Mouse (Mus musculus) heart, postnatal 4 days (tissue): ENCODE data around the gene Rpl19. TPM values are rescaled to one million over a fixed set of nuclear protein-coding genes. Genes with fewer than 3 reads are reported as not detected.

Source experiments
- DNase-seq: peaks from one replicate; pipeline ENCODE4 v3.0.0; 2021
- total RNA-seq, 2 experiments: library from RNA; stranded (reverse); gene quantifications; 2 replicates each; pipeline ENCODE4 v1.2.3; 2021

Gene Rpl19
- 100 to 1,000 TPM; 795 to 849 TPM for total RNA-seq

DNA sequence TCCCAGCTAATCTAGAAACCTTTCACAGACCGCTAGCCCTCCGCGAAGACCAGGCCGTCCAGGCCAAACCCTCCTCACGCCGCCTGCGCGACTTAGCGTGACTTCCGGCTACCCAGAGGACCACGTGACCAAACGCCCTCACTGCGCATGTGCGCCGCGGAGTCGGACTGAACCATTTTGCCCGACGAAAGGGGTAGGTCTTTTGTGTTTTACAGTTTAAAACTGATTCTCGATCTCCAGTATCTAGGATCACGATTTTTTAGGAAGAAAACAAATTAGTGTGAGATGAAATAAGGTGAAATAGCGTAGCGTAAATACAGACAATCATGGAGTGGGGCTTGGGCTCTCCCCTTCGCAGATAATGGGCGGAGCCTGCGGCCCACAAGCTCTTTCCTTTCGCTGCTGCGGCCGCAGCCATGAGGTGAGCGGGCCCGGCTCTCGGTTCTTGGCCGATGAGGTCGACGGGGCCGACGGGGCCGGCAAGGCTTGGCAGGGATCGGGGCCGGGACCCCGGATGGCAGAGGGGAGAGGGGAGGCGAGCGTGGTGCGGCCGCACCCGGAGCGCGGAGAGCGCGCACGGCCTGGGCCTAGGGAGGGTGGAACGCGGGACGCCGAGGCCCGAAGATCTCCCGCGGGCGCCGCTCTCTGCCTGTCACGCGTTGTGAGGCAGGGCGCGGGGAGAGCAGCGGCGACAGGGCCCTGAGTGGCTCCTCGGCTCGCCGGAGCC lies at the start of gene Rpl19:
Gene Rpl19 (plus strand): TSS at position 141 of the 727 bp plus-strand sequence.
- DNase-seq = peak; percentile 95

DNA sequence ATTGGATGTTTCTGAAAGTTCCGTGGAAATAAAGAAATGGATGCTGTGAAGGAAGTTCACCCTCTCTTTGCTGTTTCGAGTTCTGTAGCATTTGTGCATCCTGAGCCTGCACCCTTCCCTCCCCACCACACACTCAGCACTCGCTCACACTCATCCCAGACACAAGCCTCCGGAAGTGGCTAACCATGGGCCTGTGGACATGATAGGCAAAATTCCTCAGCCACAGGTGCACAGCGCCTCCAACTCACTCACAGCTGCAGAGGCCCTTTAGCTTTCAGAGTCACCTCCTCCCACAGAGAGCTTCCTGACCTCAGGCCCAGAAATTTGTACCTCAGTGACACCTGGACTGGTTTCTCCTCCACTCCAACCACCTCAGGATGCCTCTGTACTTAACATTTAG lies 48.7 kb upstream of the Rpl19 start:
- no peak for DNase-seq

DNA sequence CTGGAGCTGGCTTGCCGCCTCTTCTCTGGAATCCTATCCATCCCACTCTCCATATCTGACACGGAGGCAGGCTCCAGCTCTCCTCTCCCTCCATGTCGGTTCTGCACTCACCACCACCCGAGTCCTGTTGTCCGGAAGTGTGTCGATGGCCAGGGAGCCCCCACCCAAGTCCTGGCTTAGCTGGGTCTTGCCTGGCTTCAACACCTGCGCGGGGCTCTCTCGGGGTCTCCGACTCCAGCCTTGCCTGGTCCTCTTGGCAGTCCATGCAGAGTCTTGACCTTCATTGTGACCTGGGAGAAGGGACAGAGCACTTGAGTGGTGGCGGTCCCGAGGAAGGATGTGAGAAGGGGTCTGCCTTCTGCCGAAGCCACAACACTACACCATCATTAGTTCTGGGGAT lies 48.1 kb upstream of the Rpl19 start:
- DNase-seq = no peak

DNA sequence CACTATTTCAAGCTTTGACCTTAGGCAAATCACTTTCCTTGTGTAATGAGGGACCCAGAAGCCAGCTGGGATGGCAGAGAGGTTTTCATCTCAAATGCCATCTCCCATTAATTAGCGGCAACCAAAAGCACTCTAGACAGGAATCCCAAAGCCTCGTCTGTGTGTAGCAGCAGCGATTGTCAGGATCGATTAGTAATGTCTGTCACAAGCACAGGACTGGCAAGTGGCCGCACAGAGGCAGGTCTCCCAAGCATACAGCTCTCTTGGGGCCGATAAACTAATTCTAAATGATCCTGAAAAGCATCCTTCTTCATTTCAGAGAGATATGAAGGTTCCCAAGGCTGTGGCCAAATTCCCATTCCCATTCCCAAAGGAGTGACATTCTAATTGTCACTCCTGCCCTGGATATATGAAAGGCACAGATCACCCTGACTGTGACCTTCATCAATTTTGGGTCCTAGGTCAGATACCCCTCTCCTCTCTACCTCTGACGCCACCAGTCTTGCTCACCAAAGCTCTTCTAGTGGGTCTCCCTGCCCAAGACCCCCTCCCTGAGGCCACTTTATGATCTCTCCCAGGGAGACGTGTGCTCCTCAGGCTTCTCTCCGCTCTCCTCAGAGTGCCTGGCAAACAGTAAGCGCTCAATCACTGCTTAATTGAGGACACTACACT lies 46.5 kb upstream of the Rpl19 start:
- DNase-seq = no peak

DNA sequence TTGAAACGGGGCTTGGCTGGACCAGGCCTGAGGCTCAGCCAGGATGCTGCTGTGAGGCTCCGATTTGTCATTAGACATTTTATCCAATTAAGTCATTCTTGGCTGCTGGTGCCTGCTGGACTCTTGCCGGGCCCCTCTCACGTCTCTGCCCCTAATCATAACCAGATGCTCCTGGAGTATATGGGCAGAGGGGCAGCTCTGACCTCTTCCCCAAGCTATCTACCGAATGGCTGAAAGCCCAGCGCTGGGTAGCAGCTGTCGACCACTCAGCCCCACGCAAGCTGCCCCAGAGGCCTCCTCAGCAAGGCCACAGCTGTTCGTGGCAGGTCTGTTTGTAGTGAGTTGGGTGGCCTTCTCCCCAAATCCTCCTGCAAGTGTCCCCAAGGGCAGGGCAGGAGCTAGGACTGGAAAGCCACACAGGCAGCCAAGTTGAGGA lies 46.0 kb upstream of the Rpl19 start:
- DNase-seq = peak; percentile 78

DNA sequence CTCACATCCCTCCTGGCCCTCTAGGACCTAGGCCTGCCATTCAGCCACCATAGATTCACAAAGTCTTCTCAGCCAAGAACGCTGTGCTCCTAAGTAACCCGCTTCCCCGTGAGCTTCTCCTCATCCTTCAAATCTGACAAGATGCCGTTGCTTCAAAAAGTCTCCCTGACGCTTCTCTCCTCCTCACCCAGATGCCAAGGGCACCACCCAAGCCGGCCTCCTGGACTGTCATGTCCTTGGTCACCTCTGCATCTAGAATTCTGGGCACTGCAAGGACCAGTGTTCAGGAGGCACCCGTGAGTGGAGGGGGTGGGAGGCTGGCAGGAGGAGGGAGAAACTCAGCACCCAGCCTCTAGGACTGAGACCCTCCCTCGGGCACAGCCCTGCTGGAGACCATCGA lies 43.8 kb upstream of the Rpl19 start:
- DNase-seq = no peak

DNA sequence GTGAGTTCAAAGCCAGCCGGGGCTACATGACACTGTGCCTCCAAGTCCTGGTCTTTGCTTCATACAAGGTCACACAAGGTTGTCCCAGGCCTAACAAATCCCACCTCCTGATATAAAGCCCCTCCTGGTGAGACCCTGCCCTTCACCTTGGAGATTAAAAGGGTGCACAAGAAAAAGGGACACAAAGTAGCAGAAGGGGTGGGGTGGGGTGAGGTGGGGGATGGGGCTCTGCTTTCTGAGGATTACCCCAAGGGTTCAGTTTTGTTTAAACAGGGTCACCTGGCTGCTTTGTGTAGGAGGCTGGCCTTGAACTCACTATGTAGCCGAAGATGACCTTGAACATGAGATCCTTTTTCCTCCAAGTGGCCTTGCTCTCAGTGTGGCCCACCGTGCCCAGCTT lies 43.0 kb upstream of the Rpl19 start:
- DNase-seq = no peak

DNA sequence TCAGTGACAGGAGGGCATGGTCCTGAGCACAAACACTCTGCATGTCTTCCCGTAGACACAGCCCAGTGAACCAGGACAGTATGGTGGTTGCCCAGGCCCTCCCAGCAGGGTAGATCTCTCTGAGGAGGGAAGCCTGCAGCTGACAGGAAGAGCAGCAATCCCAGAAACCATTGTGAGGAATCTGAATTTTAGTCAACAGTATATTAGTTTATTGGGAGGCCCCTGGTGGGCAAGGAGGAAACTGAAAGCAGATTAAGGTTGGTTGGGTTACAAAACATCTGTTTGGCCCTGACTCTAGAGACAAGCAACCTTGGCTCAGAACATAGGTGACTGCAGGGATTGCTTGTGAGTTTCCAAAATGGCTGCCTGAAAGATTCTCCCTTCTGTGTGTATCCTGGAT lies 42.5 kb upstream of the Rpl19 start:
- no peak for DNase-seq

DNA sequence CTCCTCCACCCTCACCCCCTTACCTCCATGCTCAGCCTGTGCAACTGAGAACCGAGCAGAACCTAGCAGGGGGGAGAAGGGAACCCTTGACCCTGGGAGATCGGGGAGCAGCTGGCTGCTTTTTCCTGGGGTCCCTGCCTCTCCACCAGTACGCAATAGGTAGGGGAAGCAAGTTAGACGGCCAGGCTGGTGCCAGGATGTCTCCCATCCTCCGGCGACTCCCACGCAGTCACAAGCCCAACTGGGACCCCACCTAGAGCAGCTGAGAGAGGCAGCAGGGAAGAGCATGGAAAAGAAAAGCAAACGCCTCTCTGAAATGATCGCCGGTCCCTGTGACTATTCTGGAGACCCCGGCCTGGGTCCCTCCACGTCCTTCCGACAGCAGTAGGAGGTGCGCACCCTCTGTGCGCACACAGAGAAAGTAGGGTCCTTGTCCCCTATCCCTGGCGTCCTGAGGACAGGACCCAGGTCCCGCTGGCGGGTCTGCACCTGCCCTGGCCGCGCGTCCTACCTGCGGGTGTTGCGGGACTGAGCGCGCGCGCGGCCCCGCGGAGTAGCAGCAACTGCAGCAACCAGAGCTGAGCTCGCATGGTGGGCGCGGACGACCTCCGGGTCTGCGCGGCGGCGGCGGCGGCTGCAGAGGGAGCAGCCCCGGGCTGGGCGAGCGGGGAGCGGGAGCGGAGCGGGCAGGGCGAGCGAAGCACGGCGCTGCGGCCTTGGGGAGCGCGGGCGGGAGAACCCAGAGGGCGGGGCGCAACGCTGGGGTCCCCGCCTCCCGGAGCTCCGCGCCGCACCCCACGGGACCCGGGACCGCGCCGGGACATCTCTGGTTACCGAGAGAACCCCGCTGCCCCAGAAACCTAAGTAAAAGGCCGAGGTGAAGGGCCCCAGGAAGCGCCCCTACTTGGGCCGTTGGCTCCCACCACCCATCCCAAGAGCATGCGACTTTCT lies 40.5 kb upstream of the Rpl19 start, which contains the start of gene Plxdc1:
Gene Plxdc1 (minus strand): TSS at position 718 of the 951 bp plus-strand sequence.
- DNase-seq = peak; percentile 51

DNA sequence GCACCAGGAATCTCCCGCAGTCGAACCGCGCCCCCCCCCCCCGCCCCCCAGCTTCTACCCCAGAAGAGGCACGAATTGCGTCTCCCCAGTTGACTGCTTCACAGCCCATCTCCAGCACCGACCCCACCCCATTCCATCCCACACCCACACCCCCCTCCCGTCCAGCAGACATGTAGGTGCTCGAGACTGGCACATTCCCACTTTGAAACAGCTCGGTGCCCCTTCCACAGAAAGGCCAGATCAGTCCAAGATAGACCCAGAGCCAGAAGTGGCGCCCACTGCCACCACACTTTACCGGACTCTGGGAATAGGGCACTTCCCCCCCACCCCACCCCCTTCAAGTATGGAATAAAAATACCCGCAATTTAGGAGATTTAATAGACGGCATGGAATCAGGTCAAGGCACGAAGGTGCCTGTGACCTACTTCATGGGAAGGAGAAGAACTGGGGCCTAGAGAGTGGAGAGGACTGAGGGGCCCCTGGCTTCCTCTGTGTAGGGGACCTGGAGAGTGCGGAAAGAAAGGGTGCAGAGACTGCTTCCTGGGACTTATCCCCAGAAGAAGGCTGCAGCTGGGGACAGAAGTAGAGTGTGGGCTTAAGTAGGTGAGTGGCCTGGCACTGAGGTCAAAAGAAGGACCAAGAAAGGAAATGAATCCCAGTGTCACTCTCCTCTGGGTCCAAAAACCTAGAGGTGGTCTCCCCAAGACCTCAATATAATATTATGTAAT lies 39.6 kb upstream of the Rpl19 start:
- DNase-seq = no peak

DNA sequence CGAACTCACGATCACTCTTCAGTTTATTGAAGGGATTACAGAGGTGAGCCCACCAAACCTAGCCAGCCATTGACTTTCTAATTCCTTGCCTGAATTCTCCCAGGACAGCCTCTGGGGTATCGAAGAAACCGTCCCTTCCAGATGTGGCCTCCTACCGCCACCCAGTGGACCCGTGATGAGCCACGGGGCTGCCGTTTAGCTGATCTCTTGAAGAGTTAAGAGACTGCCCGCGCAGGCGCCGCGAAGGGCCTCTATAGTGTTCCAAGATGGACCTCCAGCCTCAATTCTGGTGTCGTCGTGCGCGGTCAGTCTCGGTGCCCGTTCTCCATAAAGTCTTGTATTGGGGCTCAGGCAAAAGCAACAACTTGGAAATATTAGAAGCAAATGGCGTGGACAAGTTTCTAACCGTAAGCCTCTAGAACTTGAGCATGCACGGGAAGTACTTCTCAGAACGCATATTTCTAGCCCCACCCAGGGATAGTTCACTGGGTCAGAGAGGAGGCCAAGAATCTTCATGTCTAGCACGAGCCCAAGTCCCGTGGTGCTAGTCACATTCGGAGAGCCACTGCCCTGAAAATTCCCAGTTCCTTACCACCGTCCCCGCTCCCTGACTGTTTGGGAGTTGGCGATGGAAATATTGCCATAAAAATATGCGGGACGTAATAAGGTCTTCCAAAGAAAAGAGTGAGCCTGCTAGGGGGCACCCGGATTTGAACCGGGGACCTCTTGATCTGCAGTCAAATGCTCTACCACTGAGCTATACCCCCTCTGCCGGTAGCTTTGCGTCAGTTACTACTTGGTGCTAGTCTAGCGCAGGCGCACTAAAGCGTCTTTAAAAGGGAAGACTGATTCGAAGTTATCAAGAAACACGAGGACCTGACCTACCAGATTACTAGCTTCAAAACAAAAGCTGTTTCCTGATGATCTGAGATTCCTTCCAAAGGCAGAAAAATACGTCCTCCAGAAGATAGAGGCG lies 38.7 kb upstream of the Rpl19 start:
- peak; percentile 95 for DNase-seq

DNA sequence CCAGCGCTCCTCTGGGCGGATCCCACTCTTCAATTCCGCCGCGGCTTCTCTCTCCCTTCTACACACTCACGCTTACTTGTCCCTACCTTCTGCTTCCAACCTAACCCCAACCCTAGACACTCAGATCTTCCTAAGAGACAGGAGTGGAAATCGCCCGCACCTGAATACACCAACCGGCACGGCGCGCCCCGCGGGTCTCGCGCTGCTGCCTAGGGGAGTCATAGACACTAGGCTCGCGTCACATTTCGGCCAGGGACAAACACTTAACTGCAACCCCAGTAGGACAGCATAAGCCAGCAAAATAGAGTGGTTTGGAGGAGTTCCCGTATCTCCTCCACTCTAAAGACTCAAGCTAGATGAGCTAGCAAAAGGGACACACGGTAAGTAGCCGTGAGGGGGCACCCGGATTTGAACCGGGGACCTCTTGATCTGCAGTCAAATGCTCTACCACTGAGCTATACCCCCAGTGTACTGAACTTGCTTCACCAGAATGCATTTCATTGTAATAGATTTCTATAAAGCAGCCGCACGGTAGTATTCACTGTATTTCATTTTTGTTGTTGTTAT lies 37.9 kb upstream of the Rpl19 start:
- DNase-seq = peak; percentile 89

DNA sequence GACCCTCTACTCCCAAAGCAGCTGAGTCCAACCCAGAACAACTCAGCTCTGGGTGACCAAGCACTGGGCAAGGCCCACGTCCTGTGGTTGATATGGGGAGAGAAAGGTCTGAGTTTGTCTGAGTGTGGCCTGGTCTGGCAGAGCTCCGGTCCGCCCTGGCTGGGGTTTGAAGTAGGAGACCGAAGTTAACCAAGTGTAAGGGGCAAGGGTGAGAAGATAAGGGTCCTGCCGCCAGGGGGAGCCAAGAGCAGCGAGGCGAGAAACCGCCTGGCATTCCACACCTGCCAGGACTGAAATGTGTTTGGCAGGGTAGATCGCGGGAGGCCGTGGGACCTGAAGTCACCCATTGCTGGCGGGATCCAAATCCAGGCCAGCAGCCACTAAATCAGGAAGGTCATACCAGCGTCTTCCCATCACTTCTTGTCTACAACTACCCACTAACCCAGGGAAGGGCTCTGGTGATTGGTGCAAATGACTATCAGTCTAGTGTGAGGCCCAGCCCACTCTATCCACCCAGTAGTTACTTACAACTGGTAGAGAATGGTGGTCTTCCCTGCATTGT lies 31.9 kb upstream of the Rpl19 start:
- DNase-seq = peak; percentile 87

DNA sequence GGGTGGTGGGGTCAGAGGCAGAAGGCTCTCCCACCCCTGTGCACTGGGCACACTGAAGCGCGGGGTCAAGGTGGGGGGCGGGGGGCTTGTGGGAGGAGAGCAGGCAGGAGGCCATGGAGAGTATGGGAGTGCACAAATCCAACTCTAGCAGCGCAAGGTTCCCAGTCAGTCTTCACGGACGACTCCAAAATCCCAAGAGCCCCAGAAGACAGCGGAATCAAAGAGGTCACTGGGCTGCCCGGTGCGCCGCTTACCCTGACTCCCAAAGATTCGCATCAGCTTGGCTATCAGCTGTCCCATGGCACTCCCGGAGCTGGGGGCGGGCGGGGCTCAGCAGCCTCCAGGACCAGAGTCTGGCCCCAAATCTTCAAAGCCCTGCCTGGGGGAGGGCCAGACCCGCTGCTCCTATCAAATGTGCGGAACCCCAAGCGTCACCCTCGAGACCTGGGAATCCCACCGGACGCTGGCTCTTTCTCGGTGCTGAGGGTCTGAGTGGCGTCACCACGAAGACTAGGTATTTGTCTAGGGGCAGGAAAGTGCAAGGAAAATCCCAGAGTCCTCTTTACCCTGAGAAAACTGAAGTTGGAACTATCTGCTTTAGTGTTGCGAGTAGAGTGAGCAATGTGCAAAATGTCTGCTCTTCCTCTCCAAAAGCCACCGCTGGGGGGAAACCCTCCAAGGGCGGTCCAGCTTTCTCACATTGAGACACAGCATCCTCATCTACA lies 30.8 kb upstream of the Rpl19 start, which contains the start of gene Arl5c:
Gene Arl5c (minus strand): TSS at position 618 of the 725 bp plus-strand sequence.
- DNase-seq = peak; percentile 58

DNA sequence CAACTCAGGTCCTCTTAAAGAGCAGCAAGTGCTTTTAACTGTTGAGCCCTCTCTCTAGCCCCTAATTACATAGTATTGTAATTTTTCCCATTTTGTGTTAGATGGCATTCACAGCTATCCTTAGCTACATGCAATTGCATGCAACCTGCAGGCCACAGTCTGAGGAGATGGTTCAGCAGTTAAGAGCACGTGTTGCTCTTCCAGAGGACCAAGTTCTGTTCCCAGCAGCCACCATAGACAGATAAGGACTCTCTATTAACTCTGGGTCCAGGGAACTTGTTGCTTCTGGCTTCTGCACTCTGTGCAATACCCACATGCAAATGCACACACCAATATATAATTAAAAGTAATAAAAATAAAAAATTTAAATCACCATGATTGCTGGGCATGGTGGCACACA lies 29.8 kb upstream of the Rpl19 start:
- DNase-seq = no peak

DNA sequence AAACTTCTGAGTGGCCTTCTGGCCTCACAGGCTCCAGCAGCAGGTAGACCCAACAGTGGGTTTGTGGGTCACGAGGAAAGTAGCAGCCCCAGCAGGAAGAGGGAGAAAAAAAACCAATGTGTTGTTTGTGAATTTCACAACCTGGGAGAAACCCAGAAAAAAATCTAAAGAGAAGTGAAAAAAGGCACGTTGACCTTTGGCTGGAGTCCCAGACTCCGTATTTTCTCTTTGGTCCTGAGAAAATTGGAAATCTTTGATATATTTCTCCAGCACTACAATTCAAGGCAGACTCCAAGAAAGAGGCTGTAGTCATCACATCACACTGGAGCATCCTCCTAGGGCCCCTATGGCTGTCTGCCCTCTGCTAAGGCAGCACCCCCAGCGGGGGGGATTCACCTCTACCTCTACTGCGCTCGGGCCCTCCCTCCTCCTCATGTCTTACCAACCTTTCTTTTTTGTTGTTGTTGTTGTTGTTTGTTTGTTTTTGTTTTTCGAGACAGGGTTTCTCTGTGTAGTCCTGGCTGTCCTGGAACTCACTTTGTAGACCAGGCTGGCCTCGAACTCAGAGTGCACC lies 29.0 kb upstream of the Rpl19 start:
- no peak for DNase-seq

DNA sequence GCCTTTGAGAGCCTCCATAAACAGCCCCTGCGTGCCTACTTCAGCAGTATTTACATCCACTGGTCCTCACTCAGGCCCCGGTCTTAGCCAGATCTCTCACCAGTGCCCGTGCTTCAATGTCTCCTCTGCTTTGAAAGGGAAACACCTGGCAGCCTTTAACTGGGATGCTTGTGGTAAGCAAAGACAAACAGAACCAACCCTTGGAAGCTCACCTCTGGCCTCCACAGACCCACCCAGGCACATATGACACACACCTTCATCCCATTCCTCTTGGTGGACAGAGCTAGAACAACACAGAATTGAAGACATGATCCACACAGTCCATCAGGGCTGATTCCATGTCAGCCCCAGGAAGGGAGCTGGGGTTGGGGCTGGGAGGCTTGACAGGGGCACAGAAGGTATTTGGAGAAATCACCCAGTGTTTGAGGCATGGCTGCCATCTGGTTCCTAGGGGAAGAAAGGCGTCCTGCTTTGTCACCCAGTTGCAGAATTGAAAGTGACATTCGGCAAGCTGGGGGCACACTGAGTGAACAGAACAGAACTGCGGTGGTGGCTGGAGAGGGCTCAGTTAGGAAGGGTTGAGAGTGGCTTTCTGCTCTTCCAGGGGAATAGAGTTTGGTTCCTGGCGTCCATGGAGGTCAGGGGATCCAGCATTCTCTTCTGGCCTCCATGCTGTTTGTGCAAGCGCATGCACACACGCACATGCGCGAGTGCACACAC lies 28.3 kb upstream of the Rpl19 start:
- no peak for DNase-seq

DNA sequence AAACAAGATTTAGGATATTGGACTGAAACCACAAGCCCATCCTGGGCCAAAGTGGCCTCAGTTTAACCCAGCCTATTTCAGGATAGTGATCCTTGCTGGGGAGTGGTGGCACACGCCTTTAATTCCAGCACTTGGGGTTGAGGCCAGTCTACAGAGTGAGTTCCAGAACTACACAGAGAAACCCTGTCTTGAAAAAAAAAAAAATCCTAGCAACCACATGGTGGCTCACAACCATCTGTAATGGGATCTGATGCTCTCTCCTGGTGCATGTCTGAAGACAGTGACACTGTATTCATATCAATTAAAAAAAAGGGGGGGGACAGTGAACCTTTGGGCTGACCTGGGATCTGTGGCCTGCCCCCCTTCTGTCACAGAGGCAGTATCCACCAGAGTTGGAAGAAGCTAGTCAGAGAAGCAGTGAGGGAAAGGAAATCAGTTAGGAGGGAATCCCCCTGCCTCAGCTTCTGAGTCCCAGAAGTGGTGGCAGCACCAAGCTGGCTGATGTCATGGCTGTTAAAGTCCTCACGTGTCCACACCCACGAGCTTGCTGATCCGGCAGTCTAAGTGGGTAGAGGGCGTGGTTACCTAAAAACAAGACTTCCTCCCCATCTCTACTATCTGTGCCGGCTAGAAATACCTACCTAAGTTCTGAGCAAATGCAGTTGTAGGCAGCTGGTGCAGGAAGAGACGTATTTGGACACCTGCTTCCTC lies 27.5 kb upstream of the Rpl19 start:
- DNase-seq = no peak
